Mouse (Mus musculus) heart, embryonic 14.5 days (tissue): ENCODE data around the gene Atxn10. TPM values are rescaled to one million over a fixed set of nuclear protein-coding genes. Genes with fewer than 3 reads are reported as not detected.

Experiments
- ATAC-seq: fragments of 200-750 bp; cut with Nextera tagmentation; 2 replicates; pipeline ENCODE4 v1.8.0; 2017; ENCODE audit warnings: low read depth, moderate TSS enrichment; ENCODE audit not compliant: insufficient number of reproducible peaks, insufficient read depth, low FRiP score
- H3K27ac ChIP-seq, 2 experiments: fragments of 200-500 bp in 1 of 2; fragments of 300-500 bp in 1 of 2; sonication (generic) in 1 of 2; replicated peaks in 1 of 2; 2 replicates each; pipeline ENCODE4 v1.5.1; 2012 to 2014; ENCODE audit warnings: low read depth in 2 of 2, low read length in 2 of 2, control low read depth in 1 of 2, mild to moderate bottlenecking in 1 of 2, mixed read lengths in 1 of 2; ENCODE audit not compliant: control insufficient read depth in 1 of 2, insufficient read depth in 1 of 2
- H3K27me3 ChIP-seq: fragments of 300-500 bp; sonication (generic); 2 replicates; pipeline ENCODE4 v1.6.1; 2014; ENCODE audit warnings: mild to moderate bottlenecking, low read length, control low read depth; ENCODE audit not compliant: control insufficient read depth, insufficient read depth
- H3K36me3 ChIP-seq: fragments of 300-500 bp; sonication (generic); 2 replicates; pipeline ENCODE4 v1.6.1; 2014; ENCODE audit warnings: mild to moderate bottlenecking, control low read depth, low read length, mixed read lengths; ENCODE audit not compliant: control insufficient read depth, insufficient read depth
- H3K4me1 ChIP-seq, 2 experiments: fragments of 200-500 bp in 1 of 2; fragments of 300-500 bp in 1 of 2; sonication (generic) in 1 of 2; 2 replicates each; pipeline ENCODE4 v1.6.1; 2012 to 2014; ENCODE audit warnings: low read length in 2 of 2, control low read depth in 1 of 2, mixed read lengths in 1 of 2; ENCODE audit not compliant: control insufficient read depth in 2 of 2, insufficient read depth in 2 of 2
- H3K4me2 ChIP-seq: fragments of 300-500 bp; sonication (generic); 2 replicates; pipeline ENCODE4 v1.6.1; 2014; ENCODE audit warnings: mild to moderate bottlenecking, low read length
- H3K4me3 ChIP-seq, 2 experiments: fragments of 200-500 bp in 1 of 2; fragments of 300-500 bp in 1 of 2; sonication (generic) in 1 of 2; 2 replicates each; pipeline ENCODE4 v1.5.1; 2012 to 2014; ENCODE audit warnings: low read length in 2 of 2, mild to moderate bottlenecking in 2 of 2, control low read depth in 1 of 2, low read depth in 1 of 2, moderate library complexity in 1 of 2; ENCODE audit not compliant: control insufficient read depth in 1 of 2, insufficient read depth in 1 of 2
- H3K9ac ChIP-seq: fragments of 300-500 bp; sonication (generic); 2 replicates; pipeline ENCODE4 v1.6.1; 2014; ENCODE audit warnings: mild to moderate bottlenecking, low read length
- H3K9me3 ChIP-seq: fragments of 300-500 bp; sonication (generic); 2 replicates; pipeline ENCODE4 v1.6.1; 2016; ENCODE audit warnings: low read length, control low read depth; ENCODE audit not compliant: control insufficient read depth
- WGBS: fragments of 180-500 bp; shearing (Covaris S2); extraction: QIAGEN DNeasy Blood & Tissue Kit; methylation state at CpG from one replicate; pipeline ENCODE4 v1.1.7; 2014; 5-methylcytosine and 5-hydroxymethylcytosine counted together
- polyA plus RNA-seq: library from polyadenylated mRNA; unstranded; fragments of >200 nt; fragmentation: Nextera tagmentation; extraction: Ambion mirVana; gene quantifications from 2 replicates; pipeline ENCODE4 v1.2.1, GENCODE M21; 2014

The Atxn10 gene
- polyA plus RNA-seq, 1 experiment from 2014 or later = 234 TPM

DNA sequence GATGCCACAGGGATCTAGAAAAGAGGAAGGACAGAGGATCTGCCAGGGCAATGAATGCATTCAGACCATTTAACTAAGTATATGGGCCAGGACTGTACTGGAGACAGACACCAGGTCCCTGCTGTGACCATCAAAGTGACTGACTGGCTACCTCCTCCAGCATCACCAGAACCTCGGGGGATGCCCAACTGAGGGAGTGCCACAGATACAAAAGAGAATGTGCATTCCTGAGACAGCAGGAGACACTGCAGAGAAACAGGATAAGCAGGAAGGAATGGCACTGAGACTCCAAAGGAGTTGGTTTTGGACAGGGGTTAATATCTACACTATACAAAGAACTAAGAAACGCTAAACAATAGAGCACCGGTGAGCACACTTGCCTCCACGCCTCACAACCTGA, 32.8 kb upstream of the Atxn10 start:
- WGBS = 68% methylated on average over 4 of the region's 4 CpGs

DNA sequence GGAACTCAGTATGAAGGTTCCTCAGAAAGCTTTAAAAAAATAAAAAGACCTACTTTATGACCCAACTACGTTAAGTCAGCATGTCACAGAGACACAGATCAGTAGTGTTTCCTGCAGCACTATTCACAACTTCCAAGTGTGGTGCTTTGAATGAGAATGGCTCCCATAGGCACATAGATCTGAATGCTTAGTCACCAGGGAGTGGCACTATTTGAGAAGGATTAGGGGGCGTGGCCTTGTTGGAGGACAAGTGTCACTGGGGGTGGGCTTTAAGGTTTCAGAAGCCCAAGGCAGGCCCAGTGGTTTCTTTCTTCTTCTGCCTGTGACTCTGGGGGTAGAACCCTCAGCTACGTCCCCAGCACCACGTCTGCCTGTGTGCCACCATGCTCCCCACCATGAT, 32.1 kb upstream of the Atxn10 start:
- H3K27ac ChIP-seq = no peak overlapping the region
- H3K36me3 ChIP-seq = no peaks in the 10 kb centered on the region
- no peak overlapping the region for H3K4me2 ChIP-seq
- H3K4me1 ChIP-seq = no peaks in the 10 kb centered on the region; a peak in 1 of 4 replicates
- peaks cover 6% of the 10 kb centered on the region; the same call in 1 of the 2 replicates for H3K9me3 ChIP-seq
- WGBS = 88% methylated on average over 4 of the region's 4 CpGs
- no peak overlapping the region for H3K4me3 ChIP-seq
- no peaks in the 10 kb centered on the region for H3K27me3 ChIP-seq
- no peak for ATAC-seq
- H3K9ac ChIP-seq = no peak overlapping the region

More for the DNA sequence above, 32.8 kb upstream of the Atxn10 start:
- Histone ChIP-seq H3K9ac (no peak overlapping the region), H3K4me1 (peaks cover 5 to 7% of the 10 kb centered on the region in 2 experiments), H3K4me2 (no peak overlapping the region), H3K9me3 (peaks cover 6% of the 10 kb centered on the region; the same call in 1 of the 2 replicates), H3K27ac (no peak overlapping the region), H3K4me3 (no peak overlapping the region), H3K36me3 (no peaks in the 10 kb centered on the region), H3K27me3 (no peaks in the 10 kb centered on the region)
- no peak for ATAC-seq

DNA sequence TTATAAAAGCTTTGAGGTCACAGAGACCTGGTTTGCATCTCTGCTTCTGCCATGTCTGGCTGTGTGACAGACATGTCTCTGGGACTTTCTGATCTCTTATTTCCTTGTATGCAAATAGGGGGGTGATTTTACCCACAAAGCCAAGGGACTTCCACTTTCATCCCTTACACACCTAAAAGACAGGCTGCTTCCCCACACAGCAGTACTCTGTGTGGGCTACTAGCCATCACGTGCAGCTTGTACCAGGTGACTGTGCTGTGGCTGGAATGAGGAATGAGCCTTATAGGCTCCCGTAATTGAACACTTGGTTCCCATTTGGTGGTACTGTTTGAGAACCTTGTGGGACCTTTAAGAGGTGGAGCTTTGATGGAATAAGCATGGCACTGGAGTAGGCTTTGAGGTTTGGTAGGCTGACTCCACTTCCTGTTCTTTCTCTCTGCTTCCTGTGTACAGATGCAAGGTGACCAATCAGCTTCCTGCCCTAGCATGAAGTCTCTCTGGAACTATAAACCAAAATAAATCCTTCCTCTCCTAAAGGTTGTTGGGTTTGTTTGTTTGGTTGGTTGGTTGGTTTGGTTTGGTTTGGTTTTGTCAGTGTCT, 28.9 kb upstream of the Atxn10 start:
- H3K27me3 ChIP-seq = no peaks in the 10 kb centered on the region

DNA sequence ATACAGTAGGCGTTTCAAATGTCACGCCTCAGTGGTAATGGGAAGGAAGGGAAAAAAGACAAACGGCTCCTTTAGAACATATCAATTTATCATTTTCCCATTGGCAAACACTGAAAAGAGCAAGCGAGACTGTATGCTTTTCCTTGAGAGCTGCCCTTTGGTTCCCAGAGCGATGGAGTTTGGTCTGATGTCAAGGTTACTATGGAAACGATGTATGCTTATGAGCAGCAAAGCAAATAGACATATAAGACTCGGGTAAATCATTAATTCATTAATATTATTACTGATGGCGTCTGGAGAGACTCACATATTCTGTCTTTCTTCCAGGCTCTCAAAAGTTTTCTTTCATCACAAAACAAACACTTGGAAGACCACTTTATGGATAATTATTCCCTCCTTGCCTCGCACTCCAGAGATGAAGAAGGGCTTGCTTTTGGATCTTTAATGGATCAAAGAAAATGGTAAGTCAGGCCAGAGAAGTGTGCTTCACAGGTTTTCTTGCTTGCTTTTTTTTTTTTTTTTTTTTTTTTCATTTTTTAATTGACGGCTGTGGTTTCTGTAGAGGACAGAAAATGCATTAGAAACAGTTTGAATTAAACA, 24.9 kb upstream of the Atxn10 start:
- ATAC-seq = no peak
- Histone ChIP-seq H3K27ac (no peak overlapping the region), H3K9ac (no peak overlapping the region), H3K4me1 (no peaks in the 10 kb centered on the region), H3K4me2 (no peak overlapping the region), H3K4me3 (no peak overlapping the region), H3K27me3 (peaks cover 14% of the 10 kb centered on the region; the same call in 1 of the 2 replicates), H3K36me3 (no peaks in the 10 kb centered on the region), H3K9me3 (peaks cover 6% of the 10 kb centered on the region; the same call in 1 of the 2 replicates)
- WGBS = 76% methylated on average over 10 of the region's 10 CpGs

More for the DNA sequence above, 28.9 kb upstream of the Atxn10 start:
- Histone ChIP-seq H3K36me3 (no peaks in the 10 kb centered on the region), H3K27ac (no peak overlapping the region), H3K4me2 (no peak overlapping the region), H3K9ac (no peak overlapping the region), H3K9me3 (peaks cover 6% of the 10 kb centered on the region; the same call in 1 of the 2 replicates), H3K4me1 (no peaks in the 10 kb centered on the region), H3K4me3 (no peak overlapping the region)
- 84% methylated on average over 2 of the region's 2 CpGs for WGBS
- ATAC-seq = no peak

DNA sequence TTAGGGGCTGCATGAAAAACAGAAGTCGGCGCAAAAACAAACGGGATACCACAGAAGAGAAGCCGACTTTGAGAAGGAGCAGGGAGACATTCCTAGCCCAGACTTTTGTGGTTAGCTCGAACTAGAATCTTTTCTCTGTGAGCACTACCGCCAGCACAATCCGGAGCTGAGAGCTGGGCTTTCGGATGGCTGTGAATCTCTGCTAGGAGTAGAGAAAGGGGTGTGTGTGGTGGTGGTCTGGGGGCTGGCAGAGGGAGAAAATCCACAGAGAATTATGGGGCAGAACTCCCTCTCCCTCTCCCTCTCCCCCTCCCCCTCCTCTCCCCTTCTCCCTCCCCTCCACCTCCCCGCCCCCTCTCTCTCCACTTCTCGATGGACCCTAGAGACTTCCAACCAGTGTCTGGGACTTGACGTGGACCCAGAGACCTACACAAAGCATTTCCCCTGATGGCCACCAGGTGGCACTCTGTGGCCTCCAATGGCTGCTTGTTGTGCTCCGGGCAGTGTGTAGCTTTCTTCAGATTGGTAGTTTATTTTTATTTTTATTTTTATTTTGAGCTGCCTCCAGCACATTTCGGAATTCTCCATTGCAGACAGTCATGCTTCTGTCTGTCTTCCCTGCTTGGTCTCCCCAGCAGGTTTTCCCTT, 20.5 kb upstream of the Atxn10 start:
- Histone ChIP-seq H3K4me1 (no peaks in the 10 kb centered on the region), H3K27ac (no peak overlapping the region), H3K4me3 (no peak overlapping the region), H3K9me3 (no peaks in the 10 kb centered on the region), H3K27me3 (peaks cover 24% of the 10 kb centered on the region), H3K4me2 (no peak overlapping the region), H3K36me3 (no peaks in the 10 kb centered on the region), H3K9ac (no peak overlapping the region)
- no peak for ATAC-seq
- WGBS = 40% methylated on average over 12 of the region's 13 CpGs

DNA sequence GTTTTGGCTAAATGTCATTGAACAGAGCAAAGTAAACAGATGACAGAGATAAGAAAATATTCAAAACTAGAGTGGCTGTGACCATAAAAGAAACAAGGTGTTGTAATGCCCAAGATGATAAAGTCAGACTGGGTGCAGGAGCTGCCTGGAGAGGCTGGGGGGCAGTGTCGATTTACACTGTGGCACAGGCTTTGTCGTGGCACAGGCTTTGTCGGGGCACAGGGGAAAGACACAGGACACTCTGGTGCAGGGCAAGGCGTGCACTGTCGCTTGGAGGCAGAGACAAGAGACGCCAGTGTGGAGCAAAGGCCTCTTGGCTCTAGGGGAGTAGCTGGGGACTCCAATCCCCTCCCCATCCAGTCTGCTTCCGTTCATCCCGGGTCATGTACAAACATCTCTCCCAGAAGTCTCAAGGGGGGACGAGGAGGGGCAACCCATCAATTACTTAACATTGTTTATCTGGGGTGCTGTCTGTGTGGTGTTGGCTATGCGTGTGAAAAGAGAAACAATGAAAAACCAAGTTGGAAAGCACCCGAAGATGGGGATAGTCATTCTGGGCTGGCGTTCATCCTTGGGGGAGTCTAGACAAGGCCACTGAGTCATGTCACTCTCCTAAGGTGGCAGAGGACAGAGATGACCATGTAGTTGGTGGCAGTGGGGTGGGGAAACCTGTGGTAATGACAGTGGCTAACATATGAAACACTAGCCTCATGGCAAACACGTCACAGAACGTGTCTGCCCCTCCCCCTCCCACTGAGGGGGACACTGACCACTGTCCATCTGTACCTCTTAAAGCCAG, 19.5 kb upstream of the Atxn10 start:
- Histone ChIP-seq H3K9ac (no peak overlapping the region), H3K27me3 (peaks cover 24% of the 10 kb centered on the region), H3K36me3 (no peaks in the 10 kb centered on the region), H3K4me3 (no peak overlapping the region), H3K9me3 (no peaks in the 10 kb centered on the region), H3K4me2 (no peak overlapping the region), H3K4me1 (no peaks in the 10 kb centered on the region), H3K27ac (no peak overlapping the region)
- no peak for ATAC-seq
- whole genome bisulfite sequencing = 55% methylated on average over 14 of the region's 14 CpGs

DNA sequence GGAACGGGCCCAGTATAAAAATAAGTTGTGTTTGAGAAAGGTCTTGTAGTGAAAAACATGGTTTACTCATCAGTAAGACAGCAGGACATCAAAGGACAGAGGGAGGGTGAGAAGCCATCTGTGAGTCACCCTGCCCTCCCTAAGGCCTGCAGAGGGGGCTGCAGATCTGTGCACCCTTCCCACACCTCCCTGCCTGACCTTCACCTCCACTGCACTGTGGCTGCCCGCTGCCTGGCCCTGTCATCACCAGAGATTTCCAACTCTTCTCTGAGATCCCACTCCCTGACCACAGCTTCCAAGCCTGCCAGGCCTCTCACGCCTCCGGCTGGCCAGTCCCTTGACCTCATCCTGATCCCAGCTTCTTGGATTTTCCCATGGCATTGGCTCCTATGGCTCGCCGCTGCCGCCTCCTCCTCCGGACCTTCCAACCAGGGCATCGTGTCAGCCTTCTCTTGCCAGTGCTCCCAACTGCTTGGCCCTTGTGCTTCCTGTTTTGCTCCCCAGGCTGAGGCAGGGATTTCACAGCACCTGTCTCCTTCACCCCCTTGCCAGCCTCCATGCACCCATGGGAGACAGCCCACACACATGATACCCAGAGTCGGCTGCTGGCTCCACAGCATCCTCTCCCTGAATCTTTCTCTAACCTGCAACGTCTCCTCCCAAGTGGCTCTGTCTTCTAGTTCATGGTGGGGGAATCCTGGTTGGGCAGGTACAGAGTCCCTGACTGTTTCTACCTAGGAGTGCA, 15.9 kb upstream of the Atxn10 start:
- no peak overlapping the region for H3K4me2 ChIP-seq
- H3K27ac ChIP-seq = no peak overlapping the region
- H3K27me3 ChIP-seq = peaks cover 16% of the 10 kb centered on the region; the same call in 1 of the 2 replicates
- ATAC-seq = no peak
- H3K9me3 ChIP-seq = no peaks in the 10 kb centered on the region
- H3K36me3 ChIP-seq = no peaks in the 10 kb centered on the region
- no peak overlapping the region for H3K4me3 ChIP-seq
- 60% methylated on average over 11 of the region's 11 CpGs for WGBS
- no peaks in the 10 kb centered on the region for H3K4me1 ChIP-seq
- no peak overlapping the region for H3K9ac ChIP-seq
